Mouse (Mus musculus) small intestine, adult 2 months (tissue): ENCODE data around the gene Wwox.

Source experiments
- CTCF ChIP-seq: fragments of 200-500 bp; IDR thresholded peaks from 2 replicates; pipeline ENCODE4 v1.5.1; 2012; ENCODE audit warnings: low read depth, mild to moderate bottlenecking, control low read depth, inconsistent platforms, low read length, moderate library complexity, mixed read lengths; ENCODE audit not compliant: insufficient replicate concordance, insufficient read length; ENCODE audit errors: extremely low read depth
- POLR2A ChIP-seq: fragments of 200-500 bp; IDR thresholded peaks from 2 replicates; pipeline ENCODE4 v1.6.1; 2012; ENCODE audit warnings: low read depth, mild to moderate bottlenecking, control low read depth, inconsistent platforms, low read length, moderate library complexity

GRCm38 (mm10) chr8:114507404-114507803 lies 67.9 kb downstream of the Wwox start:
- no peak for TF ChIP-seq CTCF
- no peak for TF ChIP-seq POLR2A
